Mouse (Mus musculus) MEL (cell line): ENCODE data around the gene Gm10563.

ENCODE experiments used
- CTCF ChIP-seq, 3 experiments: IDR thresholded peaks in 2 of 3; conservative IDR thresholded peaks in 1 of 3; 2 replicates each; pipeline ENCODE4 v1.5.1; 2011 to 2012; ENCODE audit warnings: low read length in 3 of 3, low read depth in 2 of 3, mild to moderate bottlenecking in 2 of 3, improper control_type of control experiment in 1 of 3, inconsistent platforms in 1 of 3, mixed read lengths in 1 of 3, moderate library complexity in 1 of 3; ENCODE audit not compliant: control insufficient read depth in 1 of 3, insufficient read depth in 1 of 3, poor library complexity in 1 of 3, severe bottlenecking in 1 of 3
- EP300 ChIP-seq, 2 experiments: IDR thresholded peaks; 2 replicates each; pipeline ENCODE4 v1.6.1; 2011; ENCODE audit warnings: improper control_type of control experiment in 2 of 2, low read length in 2 of 2, low read depth in 1 of 2, mild to moderate bottlenecking in 1 of 2
- GABPA ChIP-seq: IDR thresholded peaks from 2 replicates; pipeline ENCODE4 v1.6.1; 2012; ENCODE audit warnings: low read depth, mild to moderate bottlenecking, inconsistent platforms, low read length, improper control_type of control experiment, moderate library complexity
- MAFK ChIP-seq: IDR thresholded peaks from 2 replicates; pipeline ENCODE4 v1.6.1; 2011; ENCODE audit warnings: low read depth, mild to moderate bottlenecking, low read length, improper control_type of control experiment, borderline replicate concordance
- MAX ChIP-seq: IDR thresholded peaks from 2 replicates; pipeline ENCODE4 v1.6.1; 2011; ENCODE audit warnings: low read length, improper control_type of control experiment
- POLR2A ChIP-seq, 2 experiments: IDR thresholded peaks; 2 replicates each; pipeline ENCODE4 v1.6.1; 2011 to 2012; ENCODE audit warnings: low read length in 2 of 2, mild to moderate bottlenecking in 2 of 2, control low read depth in 1 of 2, improper control_type of control experiment in 1 of 2, low read depth in 1 of 2, moderate library complexity in 1 of 2; ENCODE audit not compliant: control insufficient read depth in 1 of 2, insufficient read depth in 1 of 2, poor library complexity in 1 of 2
- RAD21 ChIP-seq: IDR thresholded peaks from 2 replicates; pipeline ENCODE4 v1.6.1; 2011; ENCODE audit warnings: mild to moderate bottlenecking, low read depth, low read length, improper control_type of control experiment
- USF1 ChIP-seq: IDR thresholded peaks from 2 replicates; pipeline ENCODE4 v1.6.1; 2014; ENCODE audit warnings: low read depth, mild to moderate bottlenecking, inconsistent platforms, low read length, improper control_type of control experiment, moderate library complexity
- USF2 ChIP-seq, 2 experiments: IDR thresholded peaks; 2 replicates each; pipeline ENCODE4 v1.6.1; 2011 to 2012; ENCODE audit warnings: improper control_type of control experiment in 2 of 2, low read length in 2 of 2, borderline replicate concordance in 1 of 2, inconsistent platforms in 1 of 2, low read depth in 1 of 2, mild to moderate bottlenecking in 1 of 2; ENCODE audit not compliant: insufficient read depth in 1 of 2
- ZC3H11A ChIP-seq: IDR thresholded peaks from 2 replicates; pipeline ENCODE4 v1.6.1; 2012; ENCODE audit warnings: low read depth, mild to moderate bottlenecking, inconsistent platforms, low read length, improper control_type of control experiment

- TF ChIP-seq CTCF (IDR thresholded peaks at IDR 0.05 in 2 of 3, conservative IDR thresholded peaks at IDR 0.05 in 1 of 3; ENCODE audit: control insufficient read depth in 1 of 3, insufficient read depth in 1 of 3, low read depth in 2 of 3, low read length in 3 of 3, poor library complexity in 1 of 3, severe bottlenecking in 1 of 3): no peak
- no peak for TF ChIP-seq USF1
- TF ChIP-seq GABPA: no peak
- TF ChIP-seq MAFK: no peak
- TF ChIP-seq POLR2A (IDR thresholded peaks at IDR 0.05; ENCODE audit: control insufficient read depth in 1 of 2, insufficient read depth in 1 of 2, low read depth in 1 of 2, low read length in 2 of 2, poor library complexity in 1 of 2): no peak
- TF ChIP-seq EP300 (IDR thresholded peaks at IDR 0.05; ENCODE audit: low read depth in 1 of 2, low read length in 2 of 2): no peak
- no peak for TF ChIP-seq RAD21
- TF ChIP-seq ZC3H11A: no peak
- TF ChIP-seq MAX: no peak
- TF ChIP-seq USF2 (IDR thresholded peaks at IDR 0.05; ENCODE audit: borderline replicate concordance in 1 of 2, insufficient read depth in 1 of 2, low read depth in 1 of 2, low read length in 2 of 2): no peak
Measured at GRCm38 (mm10) chr4:155577741-155578140, 67.5 kb downstream of the Gm10563 start.
